8 mouse cellular contexts compared by ENCODE assay signal in the genomic region with DNA sequence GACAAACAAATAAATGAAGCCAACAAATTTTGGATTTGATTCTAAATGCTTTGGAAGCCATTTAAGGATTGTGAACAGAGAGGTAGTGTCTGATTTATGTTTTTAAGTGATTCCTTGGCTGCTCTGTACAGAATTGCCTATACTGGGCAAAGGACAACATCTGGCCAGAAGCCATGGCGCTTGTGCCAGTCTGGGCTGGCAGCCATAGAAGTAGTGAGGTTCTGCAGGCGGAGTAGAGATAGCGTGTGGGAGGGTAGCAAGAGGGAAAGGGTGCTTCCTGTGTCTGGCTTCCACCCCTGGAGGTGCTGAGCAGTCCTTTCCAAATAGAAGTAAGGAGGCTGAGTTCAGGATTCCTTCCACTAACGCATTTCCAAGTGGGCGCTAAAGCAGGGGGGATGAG. TPM values are rescaled to one million over a fixed set of nuclear protein-coding genes. Genes with fewer than 3 reads are reported as not detected.
DNase-seq lines count a peak whose midpoint lies in the region; ATAC-seq lines count a peak whose summit lies in the region.

No protein-coding gene starts in this region.

- H3K4me2 ChIP-seq in heart, embryonic 11.5 days: no peak overlapping the region; the same call in 1 of the 2 replicates

- H3K27me3 ChIP-seq in heart, embryonic 11.5 days (ENCODE audit: control insufficient read depth, insufficient read depth, low read length): no peaks in the 10 kb centered on the region

- no peak overlapping the region for H3K9ac ChIP-seq in heart, embryonic 11.5 days (ENCODE audit: low read depth, low read length)

- no peak overlapping the region for H3K27ac ChIP-seq in heart, embryonic 11.5 days (ENCODE audit: low read depth, low read length)

- no peaks in the 10 kb centered on the region for H3K9me3 ChIP-seq in heart, embryonic 11.5 days (replicated peaks; ENCODE audit: control insufficient read depth, low read length)

- 0 out of 2 replicates have a peak, but pooled peaks cover 3% of the 10 kb centered on the region for H3K36me3 ChIP-seq in heart, embryonic 11.5 days (ENCODE audit: control insufficient read depth, insufficient read depth, low read length)

- intact Hi-C loops in gastrocnemius, postnatal 36 days (cut with DNase I): no loop called here

- no peak for ATAC-seq in heart, embryonic 11.5 days (replicated peaks; ENCODE audit: insufficient number of reproducible peaks, low FRiP score, low TSS enrichment)

- H3K4me3 ChIP-seq in heart, embryonic 11.5 days (ENCODE audit: low read depth, low read length): no peak overlapping the region

- peak; percentile 96 for DNase-seq in heart, adult 11 months
- peak; percentile 69 for DNase-seq in NIH3T3 (ENCODE audit: low read depth)
- peak; percentile 28 to 39 for DNase-seq in gastrocnemius, postnatal 36 days
- DNase-seq in layer of hippocampus, adult 9-11 months: peak; percentile 33
- DNase-seq in right cerebral cortex, postnatal 4 days: peak; percentile 52
- DNase-seq in urinary bladder, postnatal 10 days (ENCODE audit: low spot score): no peak
- DNase-seq in thymus, adult 18-20 months: no peak

- 49% methylated on average over 5 of the region's 5 CpGs for WGBS in heart, embryonic 11.5 days (ENCODE audit: insufficient replicate concordance)

- H3K4me1 ChIP-seq in heart, embryonic 11.5 days (ENCODE audit: control insufficient read depth, insufficient read depth, low read length): peaks cover 22% of the 10 kb centered on the region

RNA-seq across cellular contexts. Expression of a gene that starts 3.9 kb away (rescaled TPM):
- 76.8 and 78.2 TPM in 2 replicates for polyA plus RNA-seq in heart, embryonic 11.5 days (2014; fragmentation: Nextera tagmentation; extraction: Ambion mirVana)
- total RNA-seq in gastrocnemius, postnatal 36 days (2021): 10 to 100 TPM; 13.4 to 14.7 TPM

Comparison
In these comparisons a context has a peak if more than half of its experiments do, and no peak if none do; other contexts are left out.
1. DNase-seq: peak in heart, adult 11 months (single experiment), NIH3T3 (single experiment), gastrocnemius, postnatal 36 days (2 of 2), layer of hippocampus, adult 9-11 months (single experiment) and right cerebral cortex, postnatal 4 days (single experiment); none in urinary bladder, postnatal 10 days (single experiment) and thymus, adult 18-20 months (0 of 2).